Mouse (Mus musculus) brain, embryonic 18.5 days (tissue): ENCODE data around the gene Hrnr.
A peak's percentile ranks its signal among the peaks of the same experiment; 100 is the strongest.

Experiments
- DNase-seq: peaks from one replicate; pipeline ENCODE4 v3.0.0-alpha.2; 2012; ENCODE audit warnings: low read depth, low spot score

Hrnr gene

GRCm38 (mm10) chr3:93319449-93319848 lies at the start of gene Hrnr:
Hrnr (plus strand) TSS chr3:93319749.
- DNase-seq, result no peak

- no peak for DNase-seq
Measured at GRCm38 (mm10) chr3:93273223-93273622, 46.3 kb upstream of the Hrnr start, which contains the start of gene Flg. Flg (plus strand) TSS chr3:93273523.

GRCm38 (mm10) chr3:93297542-93297941 lies 22.0 kb upstream of the Hrnr start:
- no peak for DNase-seq

- DNase-seq, result no peak
Measured at GRCm38 (mm10) chr3:93299832-93300231, 19.7 kb upstream of the Hrnr start.

- no peak for DNase-seq
Measured at GRCm38 (mm10) chr3:93301896-93302295, 17.7 kb upstream of the Hrnr start.

- no peak for DNase-seq
Measured at GRCm38 (mm10) chr3:93306142-93306541, 13.4 kb upstream of the Hrnr start.

- no peak for DNase-seq
Measured at GRCm38 (mm10) chr3:93311371-93311770, 8.2 kb upstream of the Hrnr start.

GRCm38 (mm10) chr3:93314388-93314787 lies 5.2 kb upstream of the Hrnr start:
- no peak for DNase-seq

- DNase-seq, result no peak
Measured at GRCm38 (mm10) chr3:93337749-93338148, 18.2 kb downstream of the Hrnr start.

- no peak for DNase-seq
Measured at GRCm38 (mm10) chr3:93340021-93340420, 20.5 kb downstream of the Hrnr start.

GRCm38 (mm10) chr3:93346896-93347295 lies 27.3 kb downstream of the Hrnr start:
- DNase-seq, result no peak

- DNase-seq, result no peak
Measured at GRCm38 (mm10) chr3:93360045-93360444, 40.5 kb downstream of the Hrnr start.

GRCm38 (mm10) chr3:93361933-93362574 lies 42.5 kb downstream of the Hrnr start:
- DNase-seq, result peak; percentile 24

- no peak for DNase-seq
Measured at GRCm38 (mm10) chr3:93366966-93367575, 47.5 kb downstream of the Hrnr start.

GRCm38 (mm10) chr3:93368171-93368570 lies 48.6 kb downstream of the Hrnr start:
- DNase-seq, result no peak

- no peak for DNase-seq
Measured at GRCm38 (mm10) chr3:93373416-93373815, 53.9 kb downstream of the Hrnr start.

GRCm38 (mm10) chr3:93375196-93375595 lies 55.6 kb downstream of the Hrnr start:
- no peak for DNase-seq

- DNase-seq, result no peak
Measured at GRCm38 (mm10) chr3:93375601-93376000, 56.1 kb downstream of the Hrnr start.

GRCm38 (mm10) chr3:93378146-93378545 lies 58.6 kb downstream of the Hrnr start:
- DNase-seq, result no peak
